Mouse (Mus musculus) heart, postnatal 0 days (tissue): ENCODE measurements around the gene Syngr2. TPM values are rescaled to one million over a fixed set of nuclear protein-coding genes. Genes with fewer than 3 reads are reported as not detected.

Experiments
- ATAC-seq: fragments of 200-750 bp; cut with Nextera tagmentation; 2 replicates; pipeline ENCODE4 v1.8.0; 2017; ENCODE audit warnings: low read depth, moderate number of reproducible peaks, moderate library complexity; ENCODE audit not compliant: insufficient read depth
- DNase-seq: peaks from one replicate; pipeline ENCODE4 v3.0.0-alpha.2; 2016; ENCODE audit warnings: low spot score
- H3K27ac ChIP-seq: fragments of 300-500 bp; sonication (generic); 2 replicates; pipeline ENCODE4 v1.5.1; 2014; ENCODE audit warnings: low read depth, mild to moderate bottlenecking
- H3K27me3 ChIP-seq: fragments of 300-500 bp; sonication (generic); 2 replicates; pipeline ENCODE4 v1.6.1; 2014; ENCODE audit warnings: low read length, mixed read lengths; ENCODE audit not compliant: control insufficient read depth, insufficient read depth
- H3K36me3 ChIP-seq: fragments of 300-500 bp; sonication (generic); replicated peaks from 2 replicates; pipeline ENCODE4 v1.6.1; 2014; ENCODE audit warnings: low read length, mixed read lengths; ENCODE audit not compliant: control insufficient read depth, insufficient read depth
- H3K4me1 ChIP-seq: fragments of 300-500 bp; sonication (generic); 2 replicates; pipeline ENCODE4 v1.6.1; 2014; ENCODE audit warnings: antibody characterized with exemption; ENCODE audit not compliant: control insufficient read depth, insufficient read depth
- H3K4me2 ChIP-seq: fragments of 300-500 bp; sonication (generic); 2 replicates; pipeline ENCODE4 v1.6.1; 2014; ENCODE audit warnings: low read depth, mild to moderate bottlenecking, low read length, moderate library complexity
- H3K4me3 ChIP-seq: fragments of 300-500 bp; sonication (generic); 2 replicates; pipeline ENCODE4 v1.5.1; 2014; ENCODE audit warnings: low read depth, low read length
- H3K9ac ChIP-seq: fragments of 300-500 bp; sonication (generic); replicated peaks from 2 replicates; pipeline ENCODE4 v1.6.1; 2014; ENCODE audit warnings: low read depth, low read length, mixed read lengths
- H3K9me3 ChIP-seq: fragments of 300-500 bp; sonication (generic); replicated peaks from 2 replicates; pipeline ENCODE4 v1.6.1; 2016; ENCODE audit warnings: low read length; ENCODE audit not compliant: control insufficient read depth
- CTCF ChIP-seq: IDR thresholded peaks from 2 replicates; pipeline ENCODE4 v1.5.1; 2016; ENCODE audit warnings: antibody characterized with exemption, control low read depth, low read depth
- EP300 ChIP-seq: IDR thresholded peaks from 2 replicates; pipeline ENCODE4 v1.6.1; 2016; ENCODE audit warnings: antibody characterized with exemption, low read depth
- WGBS: fragments of 180-500 bp; shearing (Covaris S2); extraction: QIAGEN DNeasy Blood & Tissue Kit; methylation state at CpG from one replicate; pipeline ENCODE4 v1.1.7; 2014; 5-methylcytosine and 5-hydroxymethylcytosine counted together
- polyA plus RNA-seq: library from polyadenylated mRNA; unstranded; fragments of >200 nt; fragmentation: Nextera tagmentation; extraction: Ambion mirVana; gene quantifications from 2 replicates; pipeline ENCODE4 v1.2.1, GENCODE M21; 2015
- total RNA-seq: library from RNA; depleted of rRNA; stranded (reverse); fragments of >200 nt; gene quantifications from 2 replicates; pipeline ENCODE4 v1.2.3, GENCODE M21; 2014; ENCODE audit warnings: low replicate concordance

The Syngr2 gene
- total and polyA plus RNA-seq, 2 experiments from 2014 or later = 95.2 to 151 TPM

- Histone ChIP-seq H3K4me3 (no peak overlapping the region), H3K9ac (no peak overlapping the region)
- 86% methylated on average over 5 of the region's 5 CpGs for WGBS
Measured at GRCm38 (mm10) chr11:117765361-117765760, 44.1 kb upstream of the Syngr2 start.

GRCm38 (mm10) chr11:117766275-117766674, 43.2 kb upstream of the Syngr2 start:
- DNase-seq = no peak
- TF ChIP-seq CTCF (no peak), EP300 (no peak)
- Histone ChIP-seq H3K4me3 (no peak overlapping the region), H3K9me3 (no peaks in the 10 kb centered on the region), H3K36me3 (peaks cover 28% of the 10 kb centered on the region), H3K4me2 (no peak overlapping the region), H3K9ac (no peak overlapping the region), H3K27ac (no peak overlapping the region), H3K27me3 (no peaks in the 10 kb centered on the region), H3K4me1 (no peaks in the 10 kb centered on the region)
- ATAC-seq = no peak
- WGBS = 71% methylated on average over 3 of the region's 3 CpGs

More at GRCm38 (mm10) chr11:117765361-117765760, 44.1 kb upstream of the Syngr2 start:
- TF ChIP-seq EP300 (no peak), CTCF (no peak)
- no peak overlapping the region for H3K4me2 ChIP-seq
- H3K9me3 ChIP-seq = no peaks in the 10 kb centered on the region
- H3K4me1 ChIP-seq = no peaks in the 10 kb centered on the region
- no peak for DNase-seq
- no peaks in the 10 kb centered on the region for H3K27me3 ChIP-seq
- H3K36me3 ChIP-seq = peaks cover 36% of the 10 kb centered on the region
- no peak overlapping the region for H3K27ac ChIP-seq
- no peak for ATAC-seq

- Histone ChIP-seq H3K4me1 (no peaks in the 10 kb centered on the region), H3K9me3 (no peaks in the 10 kb centered on the region), H3K4me2 (no peak overlapping the region), H3K27ac (no peak overlapping the region), H3K36me3 (peaks cover 36% of the 10 kb centered on the region), H3K9ac (0 out of 2 replicates have a peak overlapping the region, but pooled peaks have one; percentile 2), H3K27me3 (no peaks in the 10 kb centered on the region), H3K4me3 (no peak overlapping the region)
- DNase-seq (no peak), ATAC-seq (no peak)
- WGBS = 65% methylated on average over 20 of the region's 20 CpGs
- TF ChIP-seq CTCF (no peak), EP300 (no peak)
Measured at GRCm38 (mm10) chr11:117768725-117769682, 40.5 kb upstream of the Syngr2 start.

DNA sequence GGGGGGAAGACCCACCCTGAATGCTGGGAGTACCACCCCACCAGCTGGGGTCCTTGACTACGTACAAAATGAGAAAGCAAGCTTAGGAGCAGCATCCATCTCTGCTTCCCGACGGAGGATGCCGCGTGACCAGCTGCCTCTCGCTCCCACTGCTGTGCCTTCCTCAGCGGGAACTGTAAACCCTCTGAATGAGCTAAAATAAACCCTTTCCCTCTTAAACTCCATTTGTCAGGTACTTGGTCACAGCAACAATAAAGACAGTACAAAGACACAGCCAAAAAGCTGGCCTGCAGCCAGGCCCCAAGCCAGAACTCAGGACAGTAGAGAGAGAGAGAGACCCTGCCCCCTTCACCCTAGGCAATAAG, 39.8 kb upstream of the Syngr2 start:
- H3K27ac ChIP-seq = no peak overlapping the region
- no peak overlapping the region for H3K9ac ChIP-seq
- H3K4me1 ChIP-seq = no peaks in the 10 kb centered on the region
- no peaks in the 10 kb centered on the region for H3K27me3 ChIP-seq
- H3K4me2 ChIP-seq = no peak overlapping the region
- H3K36me3 ChIP-seq = peaks cover 38% of the 10 kb centered on the region
- WGBS = 91% methylated on average over 7 of the region's 7 CpGs
- no peak for TF ChIP-seq EP300
- TF ChIP-seq CTCF = no peak
- ATAC-seq (no peak), DNase-seq (no peak)
- no peak overlapping the region for H3K4me3 ChIP-seq
- no peaks in the 10 kb centered on the region for H3K9me3 ChIP-seq

GRCm38 (mm10) chr11:117770407-117770806, 39.1 kb upstream of the Syngr2 start:
- H3K27me3 ChIP-seq = no peaks in the 10 kb centered on the region
- H3K9me3 ChIP-seq = no peaks in the 10 kb centered on the region
- no peak overlapping the region for H3K4me2 ChIP-seq
- DNase-seq (no peak), ATAC-seq (no peak)
- no peak overlapping the region for H3K4me3 ChIP-seq
- 91% methylated on average over 10 of the region's 10 CpGs for WGBS
- H3K9ac ChIP-seq = no peak overlapping the region
- H3K27ac ChIP-seq = no peak overlapping the region
- H3K36me3 ChIP-seq = peaks cover 37% of the 10 kb centered on the region
- TF ChIP-seq EP300 (no peak), CTCF (no peak)
- no peaks in the 10 kb centered on the region for H3K4me1 ChIP-seq
